Mouse (Mus musculus): Measurements from ENCODE around the gene Tmem132d.

DNA sequence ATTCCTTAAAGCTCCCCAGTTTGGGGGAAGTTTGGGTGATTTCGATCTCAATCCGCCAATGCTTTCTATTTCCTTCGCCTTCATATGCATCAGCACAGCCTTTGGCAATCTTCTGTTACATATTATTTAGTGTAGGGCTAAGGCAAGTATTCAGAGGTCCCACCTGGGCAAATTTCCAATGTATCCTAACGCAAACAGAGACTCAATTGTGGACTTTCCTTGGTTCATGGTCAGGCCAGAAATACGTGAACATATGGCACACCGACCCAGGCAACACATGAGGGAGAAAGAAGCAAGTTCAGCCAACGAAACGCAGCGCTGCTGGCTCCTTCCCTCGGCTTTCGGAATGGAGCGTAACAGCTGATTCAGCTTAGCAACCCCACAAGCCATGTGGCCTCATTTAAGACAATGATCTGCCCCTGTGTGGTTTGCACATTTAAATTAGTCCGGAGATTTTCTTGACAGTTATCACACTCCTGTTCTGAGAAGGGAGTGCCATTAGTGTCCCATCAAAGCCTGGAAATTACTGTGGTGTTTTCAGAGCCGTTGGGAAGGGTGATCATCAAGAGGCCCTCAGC lies 242.5 kb downstream of the Tmem132d start:
- TF ChIP-seq CTCF (IDR thresholded peaks at IDR 0.05; ENCODE audit: insufficient read depth, low read length), result no peak
- no peak for TF ChIP-seq POLR2A (IDR thresholded peaks at IDR 0.05; ENCODE audit: borderline replicate concordance, extremely low read depth, low read depth, low read length)
